Mouse (Mus musculus) liver, adult 10 weeks (tissue): ENCODE data around the gene Zfp622. TPM values are rescaled to one million over a fixed set of nuclear protein-coding genes. Genes with fewer than 3 reads are reported as not detected.

ENCODE experiments used
- polyA plus RNA-seq: library from polyadenylated mRNA; stranded (reverse); fragments of 350-450 nt; fragmentation: Illumina TruSeq; extraction: RNeasy Lipid Tissue Mini Kit (QIAGEN cat#74804); gene quantifications from one replicate; pipeline ENCODE4 v1.2.3, GENCODE M21; 2014; ENCODE audit warnings: low read depth, low replicate concordance

Gene Zfp622
- polyA plus RNA-seq, result 9.2 TPM

GRCm38 (mm10) chr15:25984067-25984733 is at the start of gene Zfp622:
Gene Zfp622 (plus strand): TSS chr15:25984366.

Other genes with a start within 250 kb of the Zfp622 start
- 172 TPM for gene Retreg1, start 141.2 kb upstream of the Zfp622 start, polyA plus RNA-seq